Mouse (Mus musculus): ENCODE measurements around the gene Ppp1r10. TPM values are rescaled to one million over a fixed set of nuclear protein-coding genes. Genes with fewer than 3 reads are reported as not detected.

Gene Ppp1r10
- total RNA-seq, 1 experiment from 2014 or later: 218 TPM

- ATAC-seq (replicated peaks in 1 of 2; ENCODE audit: insufficient read depth in 1 of 2, low FRiP score in 2 of 2, low TSS enrichment in 1 of 2, low read depth in 1 of 2, poor library complexity in 2 of 2, severe bottlenecking in 2 of 2): peak; percentile 40 to 53
Observed at GRCm38 (mm10) chr17:35896781-35897643, 19.2 kb upstream of the Ppp1r10 start, which contains the start of gene 2310061I04Rik. Gene 2310061I04Rik, minus strand, starts transcription at chr17:35897431.

GRCm38 (mm10) chr17:35897644-35898573 lies 18.3 kb upstream of the Ppp1r10 start:
- ATAC-seq (replicated peaks in 1 of 2; ENCODE audit: insufficient read depth in 1 of 2, low FRiP score in 2 of 2, low TSS enrichment in 1 of 2, low read depth in 1 of 2, poor library complexity in 2 of 2, severe bottlenecking in 2 of 2): peak in 1 of 2 experiments; percentile 19; a peak in 2 of 4 replicates

- no peak for ATAC-seq (replicated peaks in 1 of 2; ENCODE audit: insufficient read depth in 1 of 2, low FRiP score in 2 of 2, low TSS enrichment in 1 of 2, low read depth in 1 of 2, poor library complexity in 2 of 2, severe bottlenecking in 2 of 2)
Observed at GRCm38 (mm10) chr17:35900636-35901035, 15.6 kb upstream of the Ppp1r10 start.

- ATAC-seq (replicated peaks in 1 of 2; ENCODE audit: insufficient read depth in 1 of 2, low FRiP score in 2 of 2, low TSS enrichment in 1 of 2, low read depth in 1 of 2, poor library complexity in 2 of 2, severe bottlenecking in 2 of 2): peak; percentile 29 to 33
Observed at GRCm38 (mm10) chr17:35903343-35903991, 12.8 kb upstream of the Ppp1r10 start.

GRCm38 (mm10) chr17:35903992-35904355 lies 12.3 kb upstream of the Ppp1r10 start:
- ATAC-seq (replicated peaks in 1 of 2; ENCODE audit: insufficient read depth in 1 of 2, low FRiP score in 2 of 2, low TSS enrichment in 1 of 2, low read depth in 1 of 2, poor library complexity in 2 of 2, severe bottlenecking in 2 of 2): peak; percentile 41 to 53

- no peak for ATAC-seq (replicated peaks in 1 of 2; ENCODE audit: insufficient read depth in 1 of 2, low FRiP score in 2 of 2, low TSS enrichment in 1 of 2, low read depth in 1 of 2, poor library complexity in 2 of 2, severe bottlenecking in 2 of 2)
Observed at GRCm38 (mm10) chr17:35905587-35905986, 10.6 kb upstream of the Ppp1r10 start.

- ATAC-seq (replicated peaks in 1 of 2; ENCODE audit: insufficient read depth in 1 of 2, low FRiP score in 2 of 2, low TSS enrichment in 1 of 2, low read depth in 1 of 2, poor library complexity in 2 of 2, severe bottlenecking in 2 of 2): no peak
Observed at GRCm38 (mm10) chr17:35907609-35908008, 8.6 kb upstream of the Ppp1r10 start.

GRCm38 (mm10) chr17:35909186-35909918 lies 6.9 kb upstream of the Ppp1r10 start:
- ATAC-seq (replicated peaks in 1 of 2; ENCODE audit: insufficient read depth in 1 of 2, low FRiP score in 2 of 2, low TSS enrichment in 1 of 2, low read depth in 1 of 2, poor library complexity in 2 of 2, severe bottlenecking in 2 of 2): 0 out of 4 replicates have a peak, but pooled peaks of 1 of the 2 experiments have one; percentile 3

GRCm38 (mm10) chr17:35909919-35910369 lies 6.3 kb upstream of the Ppp1r10 start, which contains the start of gene Atat1:
Gene Atat1, minus strand, starts transcription at chr17:35910075.
- ATAC-seq (replicated peaks in 1 of 2; ENCODE audit: insufficient read depth in 1 of 2, low FRiP score in 2 of 2, low TSS enrichment in 1 of 2, low read depth in 1 of 2, poor library complexity in 2 of 2, severe bottlenecking in 2 of 2): peak; percentile 84 to 91

- no peak for ATAC-seq (replicated peaks in 1 of 2; ENCODE audit: insufficient read depth in 1 of 2, low FRiP score in 2 of 2, low TSS enrichment in 1 of 2, low read depth in 1 of 2, poor library complexity in 2 of 2, severe bottlenecking in 2 of 2)
Observed at GRCm38 (mm10) chr17:35914975-35915374, 1.3 kb upstream of the Ppp1r10 start.

GRCm38 (mm10) chr17:35915538-35916296 lies 517 bp upstream of the Ppp1r10 start:
- peak in 1 of 2 experiments; percentile 4; a peak in 2 of 4 replicates for ATAC-seq (replicated peaks in 1 of 2; ENCODE audit: insufficient read depth in 1 of 2, low FRiP score in 2 of 2, low TSS enrichment in 1 of 2, low read depth in 1 of 2, poor library complexity in 2 of 2, severe bottlenecking in 2 of 2)

- ATAC-seq (replicated peaks in 1 of 2; ENCODE audit: insufficient read depth in 1 of 2, low FRiP score in 2 of 2, low TSS enrichment in 1 of 2, low read depth in 1 of 2, poor library complexity in 2 of 2, severe bottlenecking in 2 of 2): peak in 1 of 2 experiments; percentile 1; a peak in 1 of 4 replicates
Observed at GRCm38 (mm10) chr17:35917143-35917462, 869 bp downstream of the Ppp1r10 start.

GRCm38 (mm10) chr17:35917463-35918251 lies 1.4 kb downstream of the Ppp1r10 start:
- ATAC-seq (replicated peaks in 1 of 2; ENCODE audit: insufficient read depth in 1 of 2, low FRiP score in 2 of 2, low TSS enrichment in 1 of 2, low read depth in 1 of 2, poor library complexity in 2 of 2, severe bottlenecking in 2 of 2): no peak

GRCm38 (mm10) chr17:35918276-35919059 lies 2.2 kb downstream of the Ppp1r10 start:
- ATAC-seq (replicated peaks in 1 of 2; ENCODE audit: insufficient read depth in 1 of 2, low FRiP score in 2 of 2, low TSS enrichment in 1 of 2, low read depth in 1 of 2, poor library complexity in 2 of 2, severe bottlenecking in 2 of 2): no peak

Measured in hematopoietic stem cell, adult 5-6 weeks (primary cell).